Mouse (Mus musculus): ENCODE measurements at regions not wholly inside any gene's neighbourhood (a gene's known extent, or its start where the extent isn't known, plus 50 kb on each side); places are given as distances from the start of the nearest gene placed in this dataset.
"Not testable (repeated sequence)": the region's sequence is repeated elsewhere in the genome, so short reads cannot be mapped to it uniquely, and the experiment has no call there.

- H3K4me2 ChIP-seq, result no peak overlapping the region
- no peak overlapping the region for H3K27ac ChIP-seq (ENCODE audit: low read depth, low read length)
- DNase-seq (ENCODE audit: low spot score, missing footprints) (no peak), ATAC-seq (ENCODE audit: low FRiP score) (no peak)
- no peaks in the 10 kb centered on the region for H3K9me3 ChIP-seq (ENCODE audit: control insufficient read depth, low read length)
- 84% methylated on average over 8 of the region's 8 CpGs for WGBS
- H3K27me3 ChIP-seq (ENCODE audit: control insufficient read depth, insufficient read depth, low read length), result no peaks in the 10 kb centered on the region
- no peak overlapping the region for H3K9ac ChIP-seq (ENCODE audit: low read length)
- H3K4me1 ChIP-seq (ENCODE audit: control insufficient read depth, insufficient read depth, low read length), result no peaks in the 10 kb centered on the region
- no peaks in the 10 kb centered on the region for H3K36me3 ChIP-seq (ENCODE audit: control insufficient read depth, insufficient read depth, low read length)
- no peak overlapping the region for H3K4me3 ChIP-seq (ENCODE audit: low read depth, low read length)
Observed at GRCm38 (mm10) chr12:40898414-40899027, 125.4 kb upstream of the Immp2l start.

- no peak overlapping the region for H3K27ac ChIP-seq (ENCODE audit: low read depth, low read length)
- no peak overlapping the region for H3K9ac ChIP-seq (ENCODE audit: low read length)
- no peak for ATAC-seq (ENCODE audit: low FRiP score)
- H3K27me3 ChIP-seq (ENCODE audit: control insufficient read depth, insufficient read depth, low read length), result no peaks in the 10 kb centered on the region
- no peak overlapping the region for H3K4me2 ChIP-seq
- H3K4me1 ChIP-seq (ENCODE audit: control insufficient read depth, insufficient read depth, low read length), result no peaks in the 10 kb centered on the region
- no peaks in the 10 kb centered on the region for H3K36me3 ChIP-seq (ENCODE audit: control insufficient read depth, insufficient read depth, low read length)
- no peak overlapping the region for H3K4me3 ChIP-seq (ENCODE audit: low read depth, low read length)
- WGBS, result 91% methylated on average over 1 of the region's 1 CpGs
- no peak for DNase-seq (ENCODE audit: low spot score, missing footprints)
- H3K9me3 ChIP-seq (ENCODE audit: control insufficient read depth, low read length), result no peaks in the 10 kb centered on the region
Observed at GRCm38 (mm10) chr12:40905650-40906338, 118.1 kb upstream of the Immp2l start.

GRCm38 (mm10) chr12:40906807-40907206 lies 117.1 kb upstream of the Immp2l start:
- DNase-seq (ENCODE audit: low spot score, missing footprints), result no peak
- H3K9me3 ChIP-seq (ENCODE audit: control insufficient read depth, low read length), result no peaks in the 10 kb centered on the region

DNA sequence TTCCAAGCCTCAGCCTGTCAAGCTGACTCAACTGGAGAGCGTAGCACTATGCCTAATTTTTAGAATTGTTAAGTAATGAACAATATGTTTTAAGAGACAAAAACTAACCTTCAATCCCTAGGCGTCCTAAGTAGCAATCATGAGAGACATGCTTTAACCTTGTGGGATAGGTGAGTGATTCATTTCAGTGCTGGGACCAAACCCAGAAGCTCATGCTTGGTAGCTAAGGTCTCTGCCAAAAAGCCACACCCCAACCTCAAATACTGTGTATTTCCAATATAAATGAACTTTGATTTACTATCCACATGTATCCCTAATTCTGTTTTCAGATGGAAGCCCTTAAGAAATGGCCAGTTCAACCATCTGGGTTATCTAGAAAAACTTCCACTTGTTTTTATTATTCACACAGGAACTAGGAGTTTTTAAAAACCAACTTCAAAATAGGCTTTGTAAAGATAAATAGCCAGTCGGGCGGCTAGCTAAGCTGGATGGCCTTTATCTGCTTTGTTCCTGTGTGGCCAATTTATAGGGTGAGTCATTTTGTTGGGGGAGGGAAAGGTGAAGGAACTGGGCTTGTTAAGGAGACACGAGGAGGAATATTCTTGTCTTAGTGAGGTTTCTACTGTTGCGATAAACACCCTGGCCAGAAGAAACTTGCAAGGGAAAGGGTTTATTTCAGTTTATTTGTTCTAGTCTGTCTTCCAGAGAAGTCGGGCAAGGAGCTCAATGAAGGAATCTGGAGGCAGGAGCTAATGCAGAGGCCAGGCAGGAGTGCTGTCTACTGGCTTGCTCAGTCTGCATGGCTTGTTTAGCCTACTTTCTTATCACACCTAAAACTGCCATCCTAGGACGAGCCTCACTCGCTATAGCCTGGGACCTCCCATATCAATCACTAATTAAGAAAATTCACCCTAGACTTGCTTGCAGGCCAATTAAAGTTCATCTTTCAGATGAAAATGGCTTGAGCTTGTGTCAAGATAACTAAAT lies 114.8 kb upstream of the Immp2l start:
- H3K27ac ChIP-seq (ENCODE audit: low read depth, low read length), result no peak overlapping the region
- H3K27me3 ChIP-seq (ENCODE audit: control insufficient read depth, insufficient read depth, low read length), result no peaks in the 10 kb centered on the region
- DNase-seq (ENCODE audit: low spot score, missing footprints) (no peak), ATAC-seq (ENCODE audit: low FRiP score) (no peak)
- no peaks in the 10 kb centered on the region for H3K9me3 ChIP-seq (ENCODE audit: control insufficient read depth, low read length)
- H3K9ac ChIP-seq (ENCODE audit: low read length), result no peak overlapping the region
- H3K4me2 ChIP-seq, result no peak overlapping the region
- WGBS, result 79% methylated on average over 9 of the region's 9 CpGs
- no peak overlapping the region for H3K4me3 ChIP-seq (ENCODE audit: low read depth, low read length)
- no peaks in the 10 kb centered on the region for H3K36me3 ChIP-seq (ENCODE audit: control insufficient read depth, insufficient read depth, low read length)
- no peaks in the 10 kb centered on the region for H3K4me1 ChIP-seq (ENCODE audit: control insufficient read depth, insufficient read depth, low read length)

More at GRCm38 (mm10) chr12:40906807-40907206, 117.1 kb upstream of the Immp2l start:
- no peaks in the 10 kb centered on the region for H3K27me3 ChIP-seq (ENCODE audit: control insufficient read depth, insufficient read depth, low read length)
- H3K4me1 ChIP-seq (ENCODE audit: control insufficient read depth, insufficient read depth, low read length), result no peaks in the 10 kb centered on the region
- H3K4me2 ChIP-seq, result no peak overlapping the region
- no peak overlapping the region for H3K4me3 ChIP-seq (ENCODE audit: low read depth, low read length)
- H3K27ac ChIP-seq (ENCODE audit: low read depth, low read length), result no peak overlapping the region
- H3K36me3 ChIP-seq (ENCODE audit: control insufficient read depth, insufficient read depth, low read length), result no peaks in the 10 kb centered on the region
- 83% methylated on average over 2 of the region's 2 CpGs for WGBS
- no peak for ATAC-seq (ENCODE audit: low FRiP score)
- H3K9ac ChIP-seq (ENCODE audit: low read length), result no peak overlapping the region

GRCm38 (mm10) chr12:40917486-40917885 lies 106.4 kb upstream of the Immp2l start:
- ATAC-seq (ENCODE audit: low FRiP score) (no peak), DNase-seq (ENCODE audit: low spot score, missing footprints) (peak; percentile 12)
- H3K36me3 ChIP-seq (ENCODE audit: control insufficient read depth, insufficient read depth, low read length), result no peaks in the 10 kb centered on the region
- no peaks in the 10 kb centered on the region for H3K4me1 ChIP-seq (ENCODE audit: control insufficient read depth, insufficient read depth, low read length)
- no peaks in the 10 kb centered on the region for H3K27me3 ChIP-seq (ENCODE audit: control insufficient read depth, insufficient read depth, low read length)
- H3K9ac ChIP-seq (ENCODE audit: low read length), result no peak overlapping the region
- H3K9me3 ChIP-seq (ENCODE audit: control insufficient read depth, low read length), result no peaks in the 10 kb centered on the region; the same call in 1 of the 2 replicates
- no peak overlapping the region for H3K4me3 ChIP-seq (ENCODE audit: low read depth, low read length)
- no peak overlapping the region for H3K4me2 ChIP-seq
- H3K27ac ChIP-seq (ENCODE audit: low read depth, low read length), result no peak overlapping the region
- WGBS, result 90% methylated on average over 3 of the region's 3 CpGs

DNA sequence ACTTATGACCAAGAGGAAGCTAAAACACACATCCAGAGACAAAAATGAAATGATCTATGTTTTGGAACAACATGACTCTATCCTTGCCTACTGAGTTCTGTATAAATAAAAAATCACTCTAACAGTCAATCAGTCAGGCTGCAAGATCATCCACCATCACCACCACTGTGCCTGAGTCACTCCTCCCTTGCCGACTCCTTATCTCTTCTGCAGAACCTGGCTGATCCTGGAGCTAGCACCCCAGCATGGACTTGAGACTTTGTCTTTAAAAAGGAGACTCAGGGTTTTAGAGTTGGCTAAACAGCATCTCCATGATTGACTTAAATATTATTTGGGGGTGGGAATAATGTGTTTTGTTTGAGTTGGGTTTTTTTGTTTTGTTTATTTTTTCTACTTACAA lies 101.9 kb upstream of the Immp2l start:
- 91% methylated on average over 1 of the region's 1 CpGs for WGBS
- DNase-seq (ENCODE audit: low spot score, missing footprints) (no peak), ATAC-seq (ENCODE audit: low FRiP score) (no peak)
- Histone ChIP-seq H3K4me3 (ENCODE audit: low read depth, low read length) (no peak overlapping the region), H3K27ac (ENCODE audit: low read depth, low read length) (no peak overlapping the region), H3K4me2 (no peak overlapping the region), H3K36me3 (ENCODE audit: control insufficient read depth, insufficient read depth, low read length) (no peaks in the 10 kb centered on the region), H3K9me3 (ENCODE audit: control insufficient read depth, low read length) (no peaks in the 10 kb centered on the region; the same call in 1 of the 2 replicates), H3K4me1 (ENCODE audit: control insufficient read depth, insufficient read depth, low read length) (no peaks in the 10 kb centered on the region), H3K9ac (ENCODE audit: low read length) (no peak overlapping the region), H3K27me3 (ENCODE audit: control insufficient read depth, insufficient read depth, low read length) (no peaks in the 10 kb centered on the region)

- Histone ChIP-seq H3K9ac (ENCODE audit: low read length) (no peak overlapping the region), H3K36me3 (ENCODE audit: control insufficient read depth, insufficient read depth, low read length) (no peaks in the 10 kb centered on the region), H3K27me3 (ENCODE audit: control insufficient read depth, insufficient read depth, low read length) (no peaks in the 10 kb centered on the region), H3K4me3 (ENCODE audit: low read depth, low read length) (no peak overlapping the region), H3K4me1 (ENCODE audit: control insufficient read depth, insufficient read depth, low read length) (no peaks in the 10 kb centered on the region), H3K4me2 (no peak overlapping the region), H3K27ac (ENCODE audit: low read depth, low read length) (no peak overlapping the region), H3K9me3 (ENCODE audit: control insufficient read depth, low read length) (no peaks in the 10 kb centered on the region; the same call in 1 of the 2 replicates)
- DNase-seq (ENCODE audit: low spot score, missing footprints), result no peak
- WGBS, result 93% methylated on average over 1 of the region's 1 CpGs
- ATAC-seq (ENCODE audit: low FRiP score), result no peak
Observed at GRCm38 (mm10) chr12:40926681-40927080, 97.2 kb upstream of the Immp2l start.

DNA sequence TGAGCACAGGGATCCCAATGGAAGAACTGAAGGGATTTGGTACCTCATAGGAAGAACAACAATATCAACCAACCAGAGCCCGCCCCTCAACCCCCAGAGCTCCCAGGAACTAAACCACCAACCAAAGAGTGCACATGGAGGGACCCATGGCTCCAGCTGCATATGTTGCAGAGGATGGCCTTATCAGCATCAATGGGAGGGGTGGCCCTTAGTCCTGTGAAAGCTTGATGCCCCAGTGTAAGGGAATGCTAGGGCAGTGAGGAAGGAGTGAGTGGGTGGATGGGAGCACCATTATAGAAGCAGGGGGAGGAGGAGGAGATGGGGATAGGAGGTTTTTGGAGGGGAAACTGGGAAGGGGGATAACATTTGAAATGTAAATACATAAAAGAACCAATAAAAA lies 94.5 kb upstream of the Immp2l start:
- not testable (repeated sequence) for H3K4me3 ChIP-seq (ENCODE audit: low read depth, low read length); H3K4me1 ChIP-seq (ENCODE audit: control insufficient read depth, insufficient read depth, low read length); H3K9me3 ChIP-seq (ENCODE audit: control insufficient read depth, low read length); H3K27ac ChIP-seq (ENCODE audit: low read depth, low read length); H3K36me3 ChIP-seq (ENCODE audit: control insufficient read depth, insufficient read depth, low read length); H3K27me3 ChIP-seq (ENCODE audit: control insufficient read depth, insufficient read depth, low read length); H3K9ac ChIP-seq (ENCODE audit: low read length); ATAC-seq (ENCODE audit: low FRiP score); DNase-seq (ENCODE audit: low spot score, missing footprints); H3K4me2 ChIP-seq
- WGBS, result 71% methylated on average over 1 of the region's 1 CpGs

Measured in midbrain, embryonic 11.5 days (tissue).